Comparison of ENCODE assay signal across 19 mouse cellular contexts in the genomic region with DNA sequence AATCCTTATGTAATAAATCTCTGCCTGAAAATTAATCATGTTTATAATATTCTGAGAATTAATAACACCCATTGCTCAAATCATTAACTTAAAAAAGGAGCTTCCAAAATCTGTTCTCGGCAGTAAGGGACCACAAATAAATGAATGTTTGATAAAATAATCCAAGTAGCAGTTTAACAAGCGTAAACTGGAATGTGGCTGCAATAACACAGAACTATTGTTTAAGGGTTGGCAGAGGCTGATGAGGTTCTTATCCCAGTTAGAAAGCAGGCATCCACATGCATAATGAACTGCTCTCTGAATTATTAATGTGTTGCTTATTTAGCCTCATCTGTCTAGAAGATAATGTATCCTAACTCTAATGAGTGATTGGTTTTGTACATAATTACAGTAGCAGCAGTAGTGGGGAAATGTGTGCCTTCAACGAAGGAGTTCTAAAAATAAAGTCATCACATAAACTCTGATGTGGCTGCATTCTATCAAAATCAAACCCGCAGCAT.
"Had no signal": no experiment of that assay in that cellular context is flagged by ENCODE, and none has a peak within 500 bp of the region (broad histone marks: within the 10 kb centered on the region; RNA-seq: fewer than 3 reads in every experiment).

No protein-coding gene starts in this region.

- H3K4me1 ChIP-seq: limb, embryonic 12.5 days; limb, embryonic 15.5 days; lung, embryonic 15.5 days; megakaryocyte, embryonic 14.5 days; midbrain, embryonic 10.5 days; stomach, embryonic 15.5 days had no signal

- ATAC-seq: liver, postnatal 0 days; midbrain, embryonic 15.5 days had no signal

- H3K9ac ChIP-seq: limb, embryonic 12.5 days; limb, embryonic 15.5 days; liver, embryonic 14.5 days; liver, postnatal 0 days; lung, embryonic 15.5 days; midbrain, embryonic 15.5 days; stomach, embryonic 15.5 days had no signal

- H3K27me3 ChIP-seq: limb, embryonic 12.5 days; limb, embryonic 15.5 days; midbrain, embryonic 15.5 days; stomach, embryonic 15.5 days had no signal

- DNase-seq: kidney, adult 9 months; kidney, postnatal 14 days; kidney, postnatal 4 days; left cerebral cortex, postnatal 4 days; liver, postnatal 0 days; lung, postnatal 10 days; lung, postnatal 36 days; right cerebral cortex, postnatal 25 days; spleen, adult 18-20 months; thymus, postnatal 25 days had no signal

- H3K4me2 ChIP-seq: limb, embryonic 12.5 days; limb, embryonic 15.5 days; liver, embryonic 11.5 days; lung, embryonic 15.5 days; midbrain, embryonic 15.5 days; stomach, embryonic 15.5 days had no signal

- H3K9me3 ChIP-seq: limb, embryonic 12.5 days; limb, embryonic 15.5 days; lung, embryonic 15.5 days; midbrain, embryonic 10.5 days; midbrain, embryonic 15.5 days; stomach, embryonic 15.5 days had no signal

- H3K4me3 ChIP-seq: limb, embryonic 12.5 days; limb, embryonic 15.5 days; lung, embryonic 15.5 days; megakaryocyte, embryonic 14.5 days; midbrain, embryonic 10.5 days; midbrain, embryonic 15.5 days; stomach, embryonic 15.5 days had no signal

- H3K27ac ChIP-seq: limb, embryonic 12.5 days; limb, embryonic 15.5 days; liver, embryonic 14.5 days; lung, embryonic 15.5 days; midbrain, embryonic 10.5 days; midbrain, embryonic 15.5 days; stomach, embryonic 15.5 days had no signal

- H3K36me3 ChIP-seq: limb, embryonic 12.5 days; limb, embryonic 15.5 days; lung, embryonic 15.5 days; midbrain, embryonic 10.5 days; midbrain, embryonic 15.5 days; stomach, embryonic 15.5 days had no signal
